Mouse (Mus musculus): Measurements from ENCODE around the gene Cacna1a. TPM values are rescaled to one million over a fixed set of nuclear protein-coding genes. Genes with fewer than 3 reads are reported as not detected.
"Not testable (repeated sequence)": the region's sequence is repeated elsewhere in the genome, so short reads cannot be mapped to it uniquely, and the experiment has no call there.

The Cacna1a gene
- total RNA-seq, 4 experiments from 2014 or later: 6.3 to 18.1 (median 11.8) TPM

DNA sequence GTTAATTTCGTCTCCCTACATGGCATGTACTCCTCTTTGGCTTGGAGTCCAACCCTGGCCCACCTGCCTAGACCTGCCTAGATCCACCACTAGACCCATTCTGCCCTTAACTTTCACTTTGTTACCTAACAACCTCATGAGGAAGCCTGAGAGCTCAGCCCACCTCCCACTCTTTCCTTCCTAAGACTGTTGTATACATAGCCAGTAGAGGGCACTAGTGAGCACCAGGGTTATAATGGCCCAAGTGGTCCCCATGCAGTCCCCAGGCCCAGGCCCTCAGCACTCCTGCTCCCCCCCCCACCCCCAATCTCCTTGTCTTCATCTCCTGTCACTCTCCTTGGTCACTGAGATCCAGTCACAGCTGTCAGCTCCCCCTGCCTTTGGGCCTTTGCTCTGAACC lies 86.2 kb downstream of the Cacna1a start:
- no peak for DNase-seq

DNA sequence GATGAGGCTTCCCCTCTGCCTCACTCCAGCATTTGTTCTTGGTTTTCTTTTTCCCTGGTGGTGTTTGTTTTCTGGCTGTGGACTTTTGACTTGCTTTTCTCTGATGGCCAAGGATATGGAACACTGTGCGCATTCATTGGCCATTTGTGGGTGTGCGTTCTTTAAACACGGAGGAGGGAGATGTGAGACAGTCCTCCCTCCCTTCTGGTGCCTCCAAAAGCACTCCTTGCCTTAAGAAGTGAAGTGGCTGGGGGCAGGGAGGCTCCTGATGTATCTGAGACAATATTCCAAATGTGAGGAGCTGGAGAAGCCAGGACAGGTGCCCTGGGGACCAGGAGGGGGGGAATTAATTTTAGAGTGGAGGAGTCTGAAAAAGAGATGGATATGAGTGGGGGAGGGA lies 89.1 kb downstream of the Cacna1a start:
- DNase-seq: no peak

DNA sequence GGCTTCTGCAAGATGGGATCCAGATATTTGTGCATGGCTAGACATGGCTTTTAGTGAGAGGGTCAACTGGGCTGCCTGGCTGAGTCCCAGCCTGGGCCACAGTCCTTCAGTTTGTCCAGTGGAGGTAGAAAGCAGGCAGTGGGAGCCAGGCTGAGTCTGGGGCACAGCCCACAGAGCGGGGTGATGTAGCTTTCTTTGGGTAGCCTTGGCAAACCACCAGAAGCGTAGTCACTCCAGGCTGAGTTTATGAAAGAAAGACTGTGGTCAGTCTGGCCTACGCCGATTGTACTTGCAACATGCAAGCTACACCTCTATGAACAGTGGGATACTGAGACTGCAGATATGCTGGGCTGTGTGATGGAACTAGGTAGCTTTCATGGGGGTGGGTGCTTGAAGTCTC lies 94.8 kb downstream of the Cacna1a start:
- DNase-seq: no peak

- DNase-seq: no peak
Observed at GRCm38 (mm10) chr8:84485366-84485765, 97.1 kb downstream of the Cacna1a start.

- no peak for DNase-seq
Observed at GRCm38 (mm10) chr8:84485864-84486263, 97.6 kb downstream of the Cacna1a start.

GRCm38 (mm10) chr8:84489223-84489622 lies 101.0 kb downstream of the Cacna1a start:
- no peak for DNase-seq

GRCm38 (mm10) chr8:84494541-84495084 lies 106.4 kb downstream of the Cacna1a start:
- no peak for DNase-seq

GRCm38 (mm10) chr8:84501181-84501580 lies 112.9 kb downstream of the Cacna1a start:
- no peak for DNase-seq

- peak; percentile 71 for DNase-seq
Observed at GRCm38 (mm10) chr8:84501671-84502308, 113.5 kb downstream of the Cacna1a start.

GRCm38 (mm10) chr8:84502638-84503037 lies 114.4 kb downstream of the Cacna1a start:
- no peak for DNase-seq

GRCm38 (mm10) chr8:84507220-84507619 lies 119.0 kb downstream of the Cacna1a start:
- no peak for DNase-seq

GRCm38 (mm10) chr8:84509764-84510163 lies 121.5 kb downstream of the Cacna1a start:
- not testable (repeated sequence) for DNase-seq

DNA sequence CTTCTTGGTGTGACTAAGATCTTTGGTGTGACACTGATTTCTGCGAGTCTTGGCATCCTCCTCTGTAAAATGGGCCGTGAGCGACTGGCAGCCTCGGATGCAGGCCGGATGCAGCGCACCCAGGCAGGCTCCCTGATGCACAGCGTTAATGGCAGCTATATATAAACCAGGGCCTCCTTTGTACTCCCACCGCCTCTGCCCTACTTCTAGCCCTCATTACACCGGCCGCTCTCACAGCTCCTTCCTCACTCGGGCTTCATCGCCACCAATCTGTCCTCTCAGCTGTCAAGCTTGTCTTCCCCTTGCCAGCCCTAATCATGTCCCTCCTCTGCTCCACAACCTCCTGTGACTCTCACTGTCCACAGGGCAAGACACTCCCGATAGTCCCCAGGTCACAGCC lies 123.4 kb downstream of the Cacna1a start:
- no peak for DNase-seq

GRCm38 (mm10) chr8:84513765-84514164 lies 125.5 kb downstream of the Cacna1a start:
- no peak for DNase-seq

DNA sequence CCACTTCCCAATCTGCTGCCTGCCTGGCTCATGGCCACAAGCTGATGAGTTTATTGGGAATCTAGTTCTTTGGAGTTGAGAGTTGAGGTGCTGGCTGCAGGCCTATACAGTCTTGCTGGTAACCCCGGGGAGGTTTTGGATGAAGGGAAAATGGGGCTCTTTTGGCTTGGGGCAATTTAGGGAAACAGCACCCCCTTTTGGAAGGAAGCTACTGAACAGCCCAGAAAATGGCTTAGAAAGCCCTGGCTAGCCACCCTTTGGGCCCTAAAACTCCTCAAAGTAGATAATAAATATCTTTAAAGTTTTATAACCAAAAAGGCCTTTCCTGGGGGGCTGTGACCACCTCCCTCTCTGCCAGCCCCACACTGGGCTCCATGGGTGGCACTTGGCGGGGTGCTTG lies 129.9 kb downstream of the Cacna1a start:
- no peak for DNase-seq

DNA sequence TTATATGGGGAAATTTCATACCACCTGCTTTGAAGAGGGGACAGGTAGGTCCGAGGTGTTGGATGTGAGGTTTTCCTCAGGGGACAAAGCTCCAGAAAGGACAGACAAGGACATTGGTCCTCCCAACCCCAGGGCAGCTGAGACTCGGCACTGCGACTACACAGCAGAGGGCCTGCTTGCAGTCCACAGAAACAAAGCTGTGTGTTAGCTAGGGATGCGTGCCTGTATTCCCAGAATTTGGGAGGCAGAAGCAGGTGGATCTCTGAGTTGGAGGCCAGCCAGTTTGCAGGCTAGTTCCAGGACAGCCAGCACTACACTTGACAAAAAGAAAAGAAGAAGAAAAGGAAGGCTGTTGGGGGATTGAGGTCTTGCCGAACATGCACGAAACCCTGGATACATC lies 130.5 kb downstream of the Cacna1a start:
- DNase-seq: no peak

GRCm38 (mm10) chr8:84519767-84520626 lies 131.8 kb downstream of the Cacna1a start:
- no peak for DNase-seq

GRCm38 (mm10) chr8:84520999-84521398 lies 132.8 kb downstream of the Cacna1a start:
- DNase-seq: no peak

DNA sequence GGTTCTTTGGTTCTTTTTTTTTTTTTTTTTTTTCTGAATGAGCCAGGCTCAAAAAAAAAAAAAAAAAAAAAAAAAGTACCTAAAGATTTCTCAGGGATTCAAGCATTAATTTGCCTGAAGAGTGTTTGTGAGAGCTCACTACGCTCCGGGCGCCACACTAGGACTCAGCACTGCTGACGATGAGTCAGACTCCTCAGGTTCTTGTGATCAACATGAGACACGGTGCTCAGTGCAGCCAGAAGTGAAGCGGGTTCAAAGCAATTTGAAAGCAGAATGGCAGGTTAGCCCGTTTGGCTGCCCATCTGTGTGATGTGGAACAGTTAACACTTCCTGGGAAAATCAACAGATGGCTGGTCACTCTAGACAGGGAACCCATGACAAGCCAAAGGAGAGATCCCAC lies 139.8 kb downstream of the Cacna1a start:
- no peak for DNase-seq

GRCm38 (mm10) chr8:84529548-84529947 lies 141.3 kb downstream of the Cacna1a start:
- DNase-seq: no peak

DNA sequence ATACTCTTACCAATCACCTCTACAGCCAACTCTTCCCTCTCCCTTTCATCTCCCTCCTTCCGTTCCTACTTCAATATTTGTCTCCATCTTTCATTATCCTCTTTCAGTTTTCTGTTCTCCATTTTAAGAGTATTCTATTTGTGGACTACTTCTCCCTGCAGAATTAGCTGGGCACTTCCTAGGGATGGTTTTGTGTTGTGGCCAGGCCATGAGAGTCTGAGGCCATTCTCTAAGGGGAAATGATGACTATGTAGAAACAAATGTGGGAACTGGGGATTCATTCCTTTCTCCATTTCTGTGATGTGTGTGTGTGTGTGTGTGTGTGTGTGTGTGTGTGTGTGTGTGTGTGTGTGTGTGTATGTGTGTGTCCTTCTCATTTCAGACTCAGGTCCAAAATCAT lies 144.5 kb downstream of the Cacna1a start:
- no peak for DNase-seq

GRCm38 (mm10) chr8:84533341-84533740 lies 145.1 kb downstream of the Cacna1a start:
- no peak for DNase-seq

DNA sequence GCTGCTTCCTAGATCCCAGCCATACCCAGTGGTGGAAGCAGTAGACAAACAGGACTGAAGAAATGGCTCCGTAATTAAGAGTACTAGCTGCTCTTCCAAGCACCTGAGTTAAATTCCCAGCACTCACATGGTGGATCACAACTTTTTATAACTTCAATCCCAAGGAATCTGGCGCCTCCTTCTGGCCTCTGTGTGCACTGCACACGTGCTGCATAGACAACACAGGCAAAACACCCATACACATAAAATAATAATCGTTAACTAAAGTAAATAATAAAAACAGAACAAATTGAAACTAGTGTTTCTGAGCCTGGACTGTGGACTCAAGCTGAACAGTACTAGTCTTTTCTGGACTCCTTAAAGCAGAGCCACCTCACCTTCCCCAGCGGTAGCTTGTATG lies 148.7 kb downstream of the Cacna1a start:
- no peak for DNase-seq

- no peak for DNase-seq
Observed at GRCm38 (mm10) chr8:84539376-84539775, 151.1 kb downstream of the Cacna1a start.
